Mouse (Mus musculus) olfactory bulb, adult 2 months (tissue): Measurements from ENCODE around the gene H2-Oa.

Source experiments
- CTCF ChIP-seq: fragments of 200-500 bp; IDR thresholded peaks from 2 replicates; pipeline ENCODE4 v1.5.1; 2012; ENCODE audit warnings: low read depth, mild to moderate bottlenecking, low read length, moderate library complexity; ENCODE audit not compliant: insufficient read depth
- POLR2A ChIP-seq: fragments of 200-500 bp; IDR thresholded peaks from 2 replicates; pipeline ENCODE4 v1.6.1; 2012; ENCODE audit warnings: mild to moderate bottlenecking, low read depth, low read length, moderate library complexity; ENCODE audit not compliant: insufficient read depth

GRCm38 (mm10) chr17:34137601-34138000 lies 45.5 kb downstream of the H2-Oa start:
- TF ChIP-seq CTCF (no peak), POLR2A (no peak)
